Comparison of ENCODE assay signal across 10 mouse cellular contexts in the genomic region with DNA sequence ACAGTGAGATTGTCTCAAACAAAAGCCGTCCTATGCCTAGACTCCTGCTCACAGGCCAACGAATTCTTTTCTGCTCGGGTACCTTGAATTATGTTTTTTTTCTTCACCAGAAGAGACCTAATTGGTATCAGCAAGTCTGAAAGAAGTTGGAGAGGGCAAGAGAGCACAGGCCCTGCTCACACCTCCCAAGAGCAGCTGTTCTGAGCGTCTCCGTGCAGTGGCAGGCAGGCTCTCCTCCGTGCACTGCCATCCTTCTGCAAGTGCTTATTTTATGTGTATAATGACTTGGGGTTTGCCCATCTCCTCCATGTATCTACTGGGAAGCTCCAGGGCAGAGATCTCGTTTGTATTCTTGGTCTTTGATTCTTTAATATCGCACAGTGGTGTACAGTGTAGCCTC. TPM values are rescaled to one million over a fixed set of nuclear protein-coding genes. Genes with fewer than 3 reads are reported as not detected.
DNase-seq lines count a peak whose midpoint lies in the region; ATAC-seq and TF ChIP-seq lines count a peak whose summit lies in the region.
"Had no signal": no experiment of that assay in that cellular context is flagged by ENCODE, and none has a peak within 500 bp of the region (broad histone marks: within the 10 kb centered on the region; RNA-seq: fewer than 3 reads in every experiment).

No protein-coding gene starts in this region.

- no peaks in the 10 kb centered on the region for H3K9me3 ChIP-seq in hindbrain, embryonic 14.5 days (ENCODE audit: control insufficient read depth, low read length)
- H3K9me3 ChIP-seq in hindbrain, embryonic 11.5 days (ENCODE audit: control insufficient read depth, low read length), result no peaks in the 10 kb centered on the region
- no peaks in the 10 kb centered on the region for H3K9me3 ChIP-seq in neural tube, embryonic 12.5 days
- H3K9me3 ChIP-seq in intestine, postnatal 0 days (ENCODE audit: control insufficient read depth), result no peaks in the 10 kb centered on the region
- H3K9me3 ChIP-seq: limb, embryonic 15.5 days had no signal

- H3K36me3 ChIP-seq in hindbrain, embryonic 14.5 days (replicated peaks; ENCODE audit: control insufficient read depth, insufficient read depth), result no peaks in the 10 kb centered on the region
- no peaks in the 10 kb centered on the region for H3K36me3 ChIP-seq in hindbrain, embryonic 11.5 days (ENCODE audit: control insufficient read depth, insufficient read depth, low read length)
- no peaks in the 10 kb centered on the region for H3K36me3 ChIP-seq in neural tube, embryonic 12.5 days
- H3K36me3 ChIP-seq in intestine, postnatal 0 days (ENCODE audit: control insufficient read depth, insufficient read depth), result no peaks in the 10 kb centered on the region
- H3K36me3 ChIP-seq: limb, embryonic 15.5 days had no signal

- H3K9ac ChIP-seq in hindbrain, embryonic 14.5 days, result peak overlapping the region; percentile 21; the same call in 1 of the 2 replicates
- no peak overlapping the region for H3K9ac ChIP-seq in hindbrain, embryonic 11.5 days (ENCODE audit: low read depth, low read length)
- 0 out of 2 replicates have a peak overlapping the region, but pooled peaks have one; percentile 6 for H3K9ac ChIP-seq in neural tube, embryonic 12.5 days
- H3K9ac ChIP-seq in intestine, postnatal 0 days (ENCODE audit: low read depth, low read length), result no peak overlapping the region
- H3K9ac ChIP-seq: limb, embryonic 15.5 days had no signal

- no peak for TF ChIP-seq POLR2A in olfactory bulb, adult 2 months (IDR thresholded peaks at IDR 0.05; ENCODE audit: insufficient read depth, low read depth, low read length)

- no peak overlapping the region for H3K27ac ChIP-seq in hindbrain, embryonic 14.5 days
- no peak overlapping the region for H3K27ac ChIP-seq in hindbrain, embryonic 11.5 days (ENCODE audit: low read depth, low read length)
- no peak overlapping the region for H3K27ac ChIP-seq in neural tube, embryonic 12.5 days
- H3K27ac ChIP-seq in intestine, postnatal 0 days (ENCODE audit: low read depth, low read length), result peak overlapping the region; percentile 35
- peak overlapping the region; percentile 71; the same call in 1 of the 2 replicates for H3K27ac ChIP-seq in olfactory bulb, adult 2 months (ENCODE audit: insufficient read depth, low read depth, low read length)
- H3K27ac ChIP-seq: limb, embryonic 15.5 days had no signal

- TF ChIP-seq CTCF in intestine, postnatal 0 days (IDR thresholded peaks at IDR 0.05; ENCODE audit: low read depth), result no peak
- TF ChIP-seq CTCF in olfactory bulb, adult 2 months (IDR thresholded peaks at IDR 0.05; ENCODE audit: insufficient read depth, low read depth, low read length), result no peak

- ATAC-seq in hindbrain, embryonic 14.5 days (ENCODE audit: low FRiP score), result no peak
- ATAC-seq in hindbrain, embryonic 11.5 days (ENCODE audit: low FRiP score), result no peak
- no peak for ATAC-seq in neural tube, embryonic 12.5 days (ENCODE audit: low FRiP score, low read depth)
- no peak for ATAC-seq in intestine, postnatal 0 days

- DNase-seq in hindbrain, embryonic 14.5 days (ENCODE audit: low spot score), result no peak
- DNase-seq in hindbrain, embryonic 11.5 days (ENCODE audit: low spot score), result no peak
- DNase-seq in neural tube, embryonic 10.5 days (ENCODE audit: extremely low spot score, low spot score), result no peak
- DNase-seq in adrenal gland, postnatal 25 days, result no peak
- DNase-seq: kidney, postnatal 14 days; layer of hippocampus, postnatal 36 days had no signal

- H3K27me3 ChIP-seq in hindbrain, embryonic 14.5 days (ENCODE audit: control insufficient read depth, insufficient read depth, low read length), result no peaks in the 10 kb centered on the region
- no peaks in the 10 kb centered on the region for H3K27me3 ChIP-seq in hindbrain, embryonic 11.5 days (ENCODE audit: control insufficient read depth, insufficient read depth, low read length)
- H3K27me3 ChIP-seq in neural tube, embryonic 12.5 days (replicated peaks), result no peaks in the 10 kb centered on the region
- H3K27me3 ChIP-seq in intestine, postnatal 0 days (replicated peaks; ENCODE audit: control insufficient read depth, insufficient read depth, low read length), result no peaks in the 10 kb centered on the region
- H3K27me3 ChIP-seq: limb, embryonic 15.5 days had no signal

- WGBS in hindbrain, embryonic 14.5 days, result 78% methylated on average over 8 of the region's 8 CpGs
- WGBS in hindbrain, embryonic 11.5 days, result 87% methylated on average over 8 of the region's 8 CpGs
- WGBS in neural tube, embryonic 12.5 days, result 85% methylated on average over 8 of the region's 8 CpGs
- whole genome bisulfite sequencing in intestine, postnatal 0 days, result 73% methylated on average over 8 of the region's 8 CpGs
- WGBS in olfactory bulb, adult 2 months, result 36% methylated on average over 8 of the region's 8 CpGs

- peaks cover 19% of the 10 kb centered on the region for H3K4me1 ChIP-seq in hindbrain, embryonic 14.5 days (replicated peaks; ENCODE audit: control insufficient read depth, insufficient read depth, low read length)
- peaks cover 9% of the 10 kb centered on the region for H3K4me1 ChIP-seq in hindbrain, embryonic 11.5 days (replicated peaks; ENCODE audit: control insufficient read depth, insufficient read depth, low read length)
- peaks cover 29% of the 10 kb centered on the region for H3K4me1 ChIP-seq in neural tube, embryonic 12.5 days
- H3K4me1 ChIP-seq in intestine, postnatal 0 days (replicated peaks; ENCODE audit: control insufficient read depth, insufficient read depth, low read length), result peaks cover 15% of the 10 kb centered on the region
- peaks cover 19% of the 10 kb centered on the region for H3K4me1 ChIP-seq in olfactory bulb, adult 2 months (ENCODE audit: control insufficient read depth, insufficient read depth, low read length)

- no peak overlapping the region for H3K4me2 ChIP-seq in hindbrain, embryonic 14.5 days (replicated peaks)
- no peak overlapping the region for H3K4me2 ChIP-seq in hindbrain, embryonic 11.5 days (replicated peaks; ENCODE audit: low read depth, low read length)
- no peak overlapping the region for H3K4me2 ChIP-seq in neural tube, embryonic 12.5 days (replicated peaks)
- peak overlapping the region; percentile 92 for H3K4me2 ChIP-seq in intestine, postnatal 0 days (replicated peaks; ENCODE audit: low read depth)
- H3K4me2 ChIP-seq: limb, embryonic 15.5 days had no signal

- H3K4me3 ChIP-seq in hindbrain, embryonic 14.5 days (replicated peaks; ENCODE audit: low read length), result no peak overlapping the region
- H3K4me3 ChIP-seq in hindbrain, embryonic 11.5 days (ENCODE audit: low read depth, low read length), result no peak overlapping the region
- no peak overlapping the region for H3K4me3 ChIP-seq in neural tube, embryonic 12.5 days
- no peak overlapping the region for H3K4me3 ChIP-seq in intestine, postnatal 0 days (ENCODE audit: low read depth, low read length)
- H3K4me3 ChIP-seq in olfactory bulb, adult 2 months (ENCODE audit: insufficient read depth, low read depth, low read length), result no peak overlapping the region
- H3K4me3 ChIP-seq: limb, embryonic 15.5 days had no signal

RNA-seq across cellular contexts. Expression of gene Lcmt1, which starts 2.8 kb away (rescaled TPM):
- polyA plus RNA-seq in hindbrain, embryonic 14.5 days (2014; fragmentation: Nextera tagmentation; extraction: Ambion mirVana), result 106 and 110 TPM in 2 replicates
- 69.5 and 70.5 TPM in 2 replicates for polyA plus RNA-seq in hindbrain, embryonic 11.5 days (2014; fragmentation: Nextera tagmentation; extraction: Ambion mirVana)
- polyA plus RNA-seq in neural tube, embryonic 12.5 days (2016; fragmentation: Nextera tagmentation; extraction: Ambion mirVana), result 69.2 and 71.6 TPM in 2 replicates
- 36.2 and 41.5 TPM in 2 replicates for polyA plus RNA-seq in intestine, postnatal 0 days (2015; fragmentation: Nextera tagmentation; extraction: Ambion mirVana)
- not detected in 2 replicates for polyA plus RNA-seq in olfactory bulb, adult 2 months (2012; ENCODE audit: insufficient read depth, insufficient read length, low replicate concordance, missing spikeins)
- total RNA-seq in adrenal gland, postnatal 25 days (2021), result 20.9 and 34.2 TPM in 2 replicates

RNA-seq across cellular contexts. Expression of gene Arhgap17, which starts 2.9 kb away (rescaled TPM):
- polyA plus RNA-seq in hindbrain, embryonic 14.5 days (2014; fragmentation: Nextera tagmentation; extraction: Ambion mirVana), result 11.4 and 11.7 TPM in 2 replicates
- polyA plus RNA-seq in hindbrain, embryonic 11.5 days (2014; fragmentation: Nextera tagmentation; extraction: Ambion mirVana), result 23.6 and 25.8 TPM in 2 replicates
- polyA plus RNA-seq in neural tube, embryonic 12.5 days (2016; fragmentation: Nextera tagmentation; extraction: Ambion mirVana), result 19.7 and 23.1 TPM in 2 replicates
- 17.2 and 18.0 TPM in 2 replicates for polyA plus RNA-seq in intestine, postnatal 0 days (2015; fragmentation: Nextera tagmentation; extraction: Ambion mirVana)
- polyA plus RNA-seq in olfactory bulb, adult 2 months (2012; ENCODE audit: insufficient read depth, insufficient read length, low replicate concordance, missing spikeins), result not detected in 2 replicates
- total RNA-seq in adrenal gland, postnatal 25 days (2021), result 70.8 and 76.6 TPM in 2 replicates

Comparison
In these comparisons a context has a peak if more than half of its experiments do, and no peak if none do; other contexts are left out.
1. H3K9ac ChIP-seq: peak in hindbrain, embryonic 14.5 days (single experiment) and neural tube, embryonic 12.5 days (single experiment); none in hindbrain, embryonic 11.5 days (single experiment) and intestine, postnatal 0 days (single experiment).
2. H3K27ac ChIP-seq: peak in intestine, postnatal 0 days (single experiment) and olfactory bulb, adult 2 months (single experiment); none in hindbrain, embryonic 14.5 days (single experiment), hindbrain, embryonic 11.5 days (single experiment) and neural tube, embryonic 12.5 days (single experiment).
3. RNA of gene Arhgap17, which starts 2.9 kb away (polyA plus RNA-seq): 23.6 to 25.8 TPM in hindbrain, embryonic 11.5 days, 19.7 to 23.1 TPM in neural tube, embryonic 12.5 days, 17.2 to 18.0 TPM in intestine, postnatal 0 days and 11.4 to 11.7 TPM in hindbrain, embryonic 14.5 days; not detected in olfactory bulb, adult 2 months; every median in the first group is over 10 times any median in the second.